Mouse (Mus musculus) midbrain, postnatal 0 days (tissue): ENCODE data around the gene Tln2. TPM values are rescaled to one million over a fixed set of nuclear protein-coding genes. Genes with fewer than 3 reads are reported as not detected.

ENCODE experiments used
- ATAC-seq: fragments of 200-750 bp; cut with Nextera tagmentation; 2 replicates; pipeline ENCODE4 v1.8.0; 2017; ENCODE audit warnings: moderate number of reproducible peaks, mild to moderate bottlenecking, moderate TSS enrichment, moderate library complexity; ENCODE audit not compliant: low FRiP score
- DNase-seq: peaks from one replicate; pipeline ENCODE4 v3.0.0-alpha.2; 2015; ENCODE audit warnings: low spot score
- H3K27ac ChIP-seq: fragments of 300-500 bp; sonication (generic); 2 replicates; pipeline ENCODE4 v1.5.1; 2014; ENCODE audit warnings: low read depth, mild to moderate bottlenecking, low read length, mixed read lengths
- H3K27me3 ChIP-seq: fragments of 300-500 bp; sonication (generic); 2 replicates; pipeline ENCODE4 v1.6.1; 2014; ENCODE audit warnings: low read length, control low read depth, mixed read lengths; ENCODE audit not compliant: insufficient read depth
- H3K36me3 ChIP-seq: fragments of 300-500 bp; sonication (generic); 2 replicates; pipeline ENCODE4 v1.6.1; 2014; ENCODE audit warnings: low read length, control low read depth, mixed read lengths; ENCODE audit not compliant: insufficient read depth
- H3K4me1 ChIP-seq: fragments of 300-500 bp; sonication (generic); 2 replicates; pipeline ENCODE4 v1.6.1; 2014; ENCODE audit warnings: mild to moderate bottlenecking, control low read depth, antibody characterized with exemption, low read length, mixed read lengths; ENCODE audit not compliant: insufficient read depth
- H3K4me2 ChIP-seq: fragments of 300-500 bp; sonication (generic); 2 replicates; pipeline ENCODE4 v1.6.1; 2014; ENCODE audit warnings: low read depth, mild to moderate bottlenecking, low read length, mixed read lengths; ENCODE audit not compliant: poor library complexity, severe bottlenecking
- H3K4me3 ChIP-seq: fragments of 300-500 bp; sonication (generic); 2 replicates; pipeline ENCODE4 v1.5.1; 2014; ENCODE audit warnings: low read depth, mild to moderate bottlenecking, low read length, moderate library complexity
- H3K9ac ChIP-seq: fragments of 300-500 bp; sonication (generic); replicated peaks from 2 replicates; pipeline ENCODE4 v1.6.1; 2014; ENCODE audit warnings: mild to moderate bottlenecking, low read length, moderate library complexity, mixed read lengths; ENCODE audit not compliant: poor library complexity, severe bottlenecking
- H3K9me3 ChIP-seq: fragments of 300-500 bp; sonication (generic); 2 replicates; pipeline ENCODE4 v1.6.1; 2016; ENCODE audit warnings: low read length, control low read depth
- CTCF ChIP-seq: IDR thresholded peaks from 2 replicates; pipeline ENCODE4 v1.5.1; 2016; ENCODE audit warnings: antibody characterized with exemption, mild to moderate bottlenecking
- WGBS: fragments of 180-500 bp; shearing (Covaris S2); extraction: QIAGEN DNeasy Blood & Tissue Kit; methylation state at CpG from one replicate; pipeline ENCODE4 v1.1.7; 2014; 5-methylcytosine and 5-hydroxymethylcytosine counted together
- polyA plus RNA-seq: library from polyadenylated mRNA; unstranded; fragments of >200 nt; fragmentation: Nextera tagmentation; extraction: Ambion mirVana; gene quantifications from 2 replicates; pipeline ENCODE4 v1.2.1, GENCODE M21; 2015
- total RNA-seq: library from RNA; depleted of rRNA; stranded (reverse); fragments of >200 nt; gene quantifications from 2 replicates; pipeline ENCODE4 v1.2.3, GENCODE M21; 2014; rRNA removed

Gene Tln2
- total RNA-seq (66.7 and 69.7 TPM in 2 replicates), polyA plus RNA-seq (47.4 and 49.4 TPM in 2 replicates)

DNA sequence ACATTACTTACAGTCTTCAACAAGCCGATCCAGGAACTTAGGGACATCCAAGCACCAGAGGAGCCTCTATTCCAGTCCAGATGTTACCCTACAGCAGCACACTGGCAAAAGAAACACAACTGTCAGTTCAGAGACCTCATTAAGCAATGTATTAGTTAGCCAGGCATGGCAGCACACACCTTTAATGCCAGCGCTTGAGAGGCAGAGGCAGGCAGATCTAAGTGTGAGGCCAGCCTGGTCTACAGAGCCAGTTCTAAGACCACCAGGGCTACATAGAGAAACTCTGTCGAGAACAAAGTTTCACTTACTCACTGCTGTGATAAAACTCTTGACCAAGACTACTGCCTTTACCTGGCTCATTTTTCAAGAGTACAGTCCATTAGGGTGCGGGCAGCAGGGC is at the start of gene Tln2:
Gene Tln2 (minus strand): TSS at position 101 of the 400 bp plus-strand sequence.
- H3K4me2 ChIP-seq = no peak within 1 kb of the TSS
- no peak for TF ChIP-seq CTCF
- no peak for ATAC-seq
- no peak within 1 kb of the TSS for H3K9ac ChIP-seq
- H3K27ac ChIP-seq = no peak within 1 kb of the TSS
- no peak for DNase-seq
- H3K36me3 ChIP-seq = no peaks in the 10 kb centered on the region
- no peaks in the 10 kb centered on the region for H3K9me3 ChIP-seq
- WGBS = 93% methylated on average over 4 of the region's 4 CpGs
- no peaks in the 10 kb centered on the region for H3K4me1 ChIP-seq
- H3K27me3 ChIP-seq = no peaks in the 10 kb centered on the region
- H3K4me3 ChIP-seq = no peak within 1 kb of the TSS

DNA sequence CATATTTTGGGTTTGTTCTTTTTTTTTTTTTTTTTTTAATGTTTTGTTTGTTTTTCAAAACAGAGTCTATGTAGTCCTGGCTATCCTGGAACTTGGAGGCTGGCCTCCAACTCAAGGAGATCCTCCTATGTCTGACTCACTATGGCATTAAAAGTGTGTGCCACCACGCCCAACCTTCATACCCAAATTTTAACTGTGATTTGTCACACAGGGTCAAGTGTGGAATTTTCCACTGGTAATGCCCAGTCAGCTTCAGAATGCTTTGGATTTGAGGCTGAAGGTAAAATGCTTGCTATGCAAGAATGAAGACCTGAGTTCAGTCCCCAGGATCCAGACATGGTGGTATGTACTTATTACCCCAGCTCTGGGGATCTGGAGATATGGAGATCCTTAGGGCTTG is 49.7 kb upstream of the Tln2 start:
- no peak overlapping the region for H3K4me3 ChIP-seq
- no peak overlapping the region for H3K27ac ChIP-seq
- peaks cover 6% of the 10 kb centered on the region; the same call in 1 of the 2 replicates for H3K4me1 ChIP-seq
- no peak for ATAC-seq
- H3K27me3 ChIP-seq = no peaks in the 10 kb centered on the region
- TF ChIP-seq CTCF = no peak
- 96% methylated on average over 1 of the region's 1 CpGs for WGBS
- no peak overlapping the region for H3K9ac ChIP-seq
- H3K4me2 ChIP-seq = no peak overlapping the region
- DNase-seq = no peak
- H3K36me3 ChIP-seq = no peaks in the 10 kb centered on the region
- H3K9me3 ChIP-seq = no peaks in the 10 kb centered on the region

- Histone ChIP-seq H3K36me3 (no peaks in the 10 kb centered on the region), H3K4me2 (no peak overlapping the region), H3K4me3 (no peak overlapping the region), H3K9ac (no peak overlapping the region), H3K27ac (no peak overlapping the region), H3K27me3 (no peaks in the 10 kb centered on the region), H3K9me3 (no peaks in the 10 kb centered on the region), H3K4me1 (peaks cover 6% of the 10 kb centered on the region; the same call in 1 of the 2 replicates)
- 67% methylated on average over 9 of the region's 9 CpGs for WGBS
- ATAC-seq (no peak), DNase-seq (no peak)
- TF ChIP-seq CTCF = no peak
Observed at GRCm38 (mm10) chr9:67607786-67608366, 48.4 kb upstream of the Tln2 start.

DNA sequence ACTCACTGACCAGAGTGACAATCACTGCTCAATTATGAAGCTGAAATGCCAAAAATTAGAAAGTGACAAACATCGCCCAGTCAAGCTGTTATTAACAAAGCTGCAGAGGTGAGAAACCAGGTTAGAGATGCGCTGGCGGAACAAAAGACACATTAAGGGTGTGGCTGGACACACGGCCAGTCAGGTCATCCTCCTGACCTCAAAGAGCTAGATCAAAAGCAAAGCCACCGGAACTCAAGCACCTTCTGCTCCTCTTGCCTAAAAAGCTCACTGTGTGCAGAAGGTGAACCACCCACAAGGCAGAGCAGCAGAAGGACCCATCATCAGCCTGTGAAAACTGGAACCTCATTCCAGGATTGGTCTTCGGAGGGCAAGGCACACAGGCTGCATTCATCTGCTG is 47.8 kb upstream of the Tln2 start:
- peaks cover 6% of the 10 kb centered on the region; the same call in 1 of the 2 replicates for H3K4me1 ChIP-seq
- TF ChIP-seq CTCF = no peak
- H3K27ac ChIP-seq = no peak overlapping the region
- no peak overlapping the region for H3K9ac ChIP-seq
- DNase-seq (no peak), ATAC-seq (no peak)
- H3K9me3 ChIP-seq = no peaks in the 10 kb centered on the region
- H3K36me3 ChIP-seq = no peaks in the 10 kb centered on the region
- no peaks in the 10 kb centered on the region for H3K27me3 ChIP-seq
- WGBS = 80% methylated on average over 6 of the region's 6 CpGs
- no peak overlapping the region for H3K4me3 ChIP-seq
- no peak overlapping the region for H3K4me2 ChIP-seq

DNA sequence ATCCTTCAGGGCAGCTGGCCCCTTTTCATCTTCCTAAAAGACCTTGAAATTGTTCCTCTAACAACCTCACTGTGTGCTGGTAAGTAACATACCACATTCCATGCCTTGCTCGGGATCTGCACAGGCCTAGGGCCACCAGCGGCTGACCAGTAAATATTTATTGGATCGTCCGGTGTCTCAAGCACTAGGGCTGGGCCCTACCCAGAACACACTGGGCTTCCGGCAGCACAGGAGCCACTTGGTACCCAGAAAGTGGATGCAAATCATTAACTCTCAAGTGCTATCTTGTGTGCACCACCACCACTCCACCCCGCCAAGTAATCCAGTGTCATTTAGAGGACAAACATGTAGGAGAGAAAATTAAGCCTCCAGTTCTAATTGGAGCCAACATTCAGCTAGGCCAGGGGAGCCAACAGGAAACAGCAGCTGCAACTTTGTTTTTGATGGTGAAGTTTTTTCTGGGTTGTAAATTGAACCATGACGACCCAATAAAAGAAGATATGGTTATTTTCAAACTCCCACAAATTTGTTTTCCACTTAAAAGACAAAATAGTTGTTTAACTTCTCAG is 46.4 kb upstream of the Tln2 start:
- 80% methylated on average over 7 of the region's 7 CpGs for WGBS
- Histone ChIP-seq H3K4me2 (no peak overlapping the region), H3K27me3 (no peaks in the 10 kb centered on the region), H3K9ac (no peak overlapping the region), H3K4me1 (peaks cover 6% of the 10 kb centered on the region; the same call in 1 of the 2 replicates), H3K9me3 (no peaks in the 10 kb centered on the region), H3K36me3 (no peaks in the 10 kb centered on the region), H3K4me3 (no peak overlapping the region), H3K27ac (no peak overlapping the region)
- DNase-seq (no peak), ATAC-seq (no peak)
- no peak for TF ChIP-seq CTCF

DNA sequence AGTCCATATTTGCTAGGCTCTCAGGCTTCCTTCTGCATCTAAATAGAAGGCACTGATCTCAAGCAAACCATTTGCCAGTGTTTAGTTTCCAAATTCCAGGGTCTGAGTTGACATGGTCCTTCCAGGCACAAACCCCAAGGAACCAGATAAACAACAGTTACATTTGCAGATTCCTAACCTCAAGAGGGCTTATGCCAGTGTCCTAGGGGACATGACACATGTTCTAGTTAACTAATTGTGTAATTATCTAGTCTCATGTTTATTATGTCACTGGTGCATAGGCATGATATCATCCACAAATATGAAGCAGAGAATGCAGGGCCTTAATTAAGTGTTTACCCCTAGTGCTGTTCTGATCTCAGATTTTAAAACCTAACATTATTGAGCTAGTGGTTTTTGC is 45.4 kb upstream of the Tln2 start:
- no peak for ATAC-seq
- H3K36me3 ChIP-seq = no peaks in the 10 kb centered on the region
- H3K4me2 ChIP-seq = no peak overlapping the region
- H3K4me3 ChIP-seq = no peak overlapping the region
- no peak overlapping the region for H3K27ac ChIP-seq
- H3K4me1 ChIP-seq = peaks cover 6% of the 10 kb centered on the region; the same call in 1 of the 2 replicates
- DNase-seq = no peak
- no peaks in the 10 kb centered on the region for H3K9me3 ChIP-seq
- H3K27me3 ChIP-seq = no peaks in the 10 kb centered on the region
- no peak overlapping the region for H3K9ac ChIP-seq
- no peak for TF ChIP-seq CTCF
